Mouse (Mus musculus): ENCODE data around the gene Ugt1a6a.

Gene Ugt1a6a

GRCm38 (mm10) chr1:88247660-88248059 is 113.1 kb downstream of the Ugt1a6a start:
- intact Hi-C loops (cut with DNase I): no loop called here

GRCm38 (mm10) chr1:88248658-88249057 is 114.0 kb downstream of the Ugt1a6a start:
- intact Hi-C loops (cut with DNase I): no loop called here

- intact Hi-C loops (cut with DNase I): no loop called here
Measured at GRCm38 (mm10) chr1:88249596-88249995, 115.0 kb downstream of the Ugt1a6a start.

GRCm38 (mm10) chr1:88250023-88250422 is 115.4 kb downstream of the Ugt1a6a start:
- intact Hi-C loops (cut with DNase I): no loop called here

- intact Hi-C loops (cut with DNase I): no loop called here
Measured at GRCm38 (mm10) chr1:88253106-88253505, 118.5 kb downstream of the Ugt1a6a start.

GRCm38 (mm10) chr1:88253540-88253939 is 118.9 kb downstream of the Ugt1a6a start:
- intact Hi-C loops (cut with DNase I): no loop called here

- intact Hi-C loops (cut with DNase I): no loop called here
Measured at GRCm38 (mm10) chr1:88254793-88255465, 120.3 kb downstream of the Ugt1a6a start.

- intact Hi-C loops (cut with DNase I): no loop called here
Measured at GRCm38 (mm10) chr1:88255466-88255857, 120.9 kb downstream of the Ugt1a6a start.

- intact Hi-C loops (cut with DNase I): no loop called here
Measured at GRCm38 (mm10) chr1:88255989-88256754, 121.6 kb downstream of the Ugt1a6a start.

GRCm38 (mm10) chr1:88256886-88257663 is 122.5 kb downstream of the Ugt1a6a start:
- intact Hi-C loops (cut with DNase I): no loop called here

GRCm38 (mm10) chr1:88257681-88258080 is 123.1 kb downstream of the Ugt1a6a start:
- intact Hi-C loops (cut with DNase I): no loop called here

- intact Hi-C loops (cut with DNase I): no loop called here
Measured at GRCm38 (mm10) chr1:88258361-88258760, 123.8 kb downstream of the Ugt1a6a start.

GRCm38 (mm10) chr1:88258881-88259642 is 124.5 kb downstream of the Ugt1a6a start:
- intact Hi-C loops (cut with DNase I): no loop called here

GRCm38 (mm10) chr1:88259643-88260024 is 125.0 kb downstream of the Ugt1a6a start:
- intact Hi-C loops (cut with DNase I): no loop called here

- intact Hi-C loops (cut with DNase I): no loop called here
Measured at GRCm38 (mm10) chr1:88260114-88260513, 125.5 kb downstream of the Ugt1a6a start.

GRCm38 (mm10) chr1:88260604-88261377 is 126.2 kb downstream of the Ugt1a6a start:
- intact Hi-C loops (cut with DNase I): no loop called here

GRCm38 (mm10) chr1:88261706-88262105 is 127.1 kb downstream of the Ugt1a6a start:
- intact Hi-C loops (cut with DNase I): no loop called here

GRCm38 (mm10) chr1:88262255-88262654 is 127.6 kb downstream of the Ugt1a6a start:
- intact Hi-C loops (cut with DNase I): no loop called here

GRCm38 (mm10) chr1:88262961-88263360 is 128.4 kb downstream of the Ugt1a6a start:
- intact Hi-C loops (cut with DNase I): no loop called here

GRCm38 (mm10) chr1:88263778-88264177 is 129.2 kb downstream of the Ugt1a6a start:
- intact Hi-C loops (cut with DNase I): no loop called here
